Mouse (Mus musculus) CD4-positive, CD25-positive, alpha-beta regulatory T cell, adult 2 months (primary cell): Measurements from ENCODE around the gene Lrrc30.

ENCODE experiments used
- DNase-seq: peaks from one replicate; pipeline ENCODE4 v3.0.0-alpha.2; 2012; ENCODE audit warnings: low read depth, low spot score

Lrrc30 gene

GRCm38 (mm10) chr17:67632676-67633339 is at the start of gene Lrrc30:
Gene Lrrc30 (minus strand): TSS chr17:67632723.
- no peak for DNase-seq

- DNase-seq: no peak
These were observed 48.6 kb upstream of the Lrrc30 start for GRCm38 (mm10) chr17:67681084-67681483.

- no peak for DNase-seq
These were observed 46.1 kb upstream of the Lrrc30 start for GRCm38 (mm10) chr17:67678576-67678975.

DNA sequence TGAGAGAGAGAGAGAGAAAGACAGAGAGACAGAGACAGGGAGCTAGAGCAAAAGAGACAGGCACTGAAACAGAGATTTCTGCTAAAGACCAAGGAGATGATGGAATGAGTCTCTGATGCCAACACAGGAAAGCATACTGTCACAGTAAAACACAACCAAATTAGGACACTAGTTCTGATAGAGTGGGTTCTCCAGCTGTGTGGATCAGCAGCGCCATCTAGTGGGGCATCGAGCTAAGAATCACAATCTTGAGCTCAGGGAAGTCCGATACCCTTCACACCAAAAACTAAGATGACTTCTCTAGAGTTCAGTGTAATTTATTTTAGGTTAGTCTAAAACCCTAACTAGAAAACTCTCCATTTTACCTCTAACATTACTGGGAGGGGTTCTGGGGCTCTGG is 35.5 kb upstream of the Lrrc30 start:
- DNase-seq: peak; percentile 4

GRCm38 (mm10) chr17:67666981-67667380 is 34.5 kb upstream of the Lrrc30 start:
- no peak for DNase-seq

- DNase-seq: no peak
These were observed 31.8 kb upstream of the Lrrc30 start for GRCm38 (mm10) chr17:67664299-67664698.

DNA sequence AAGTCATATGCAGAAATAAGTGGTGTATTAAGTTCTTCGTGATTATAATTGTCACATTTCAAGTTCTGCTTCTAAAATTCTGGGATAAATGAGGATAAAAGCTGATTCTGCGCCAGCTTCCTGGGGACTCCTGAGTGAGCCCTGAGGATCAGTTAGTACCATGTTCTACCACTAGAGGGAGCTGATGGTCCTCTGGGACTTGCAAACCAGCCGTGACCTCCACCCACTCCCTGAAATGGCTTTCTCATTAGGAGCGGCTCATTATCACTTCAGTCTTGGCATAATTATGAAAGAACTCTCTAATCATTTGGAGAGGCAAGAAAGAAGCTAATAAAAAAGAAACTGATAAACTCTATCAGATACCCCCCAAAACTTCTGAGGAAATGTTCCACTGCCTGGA is 19.0 kb upstream of the Lrrc30 start:
- DNase-seq: peak; percentile 26

- no peak for DNase-seq
These were observed 9.1 kb upstream of the Lrrc30 start for GRCm38 (mm10) chr17:67641627-67642026.

- no peak for DNase-seq
These were observed 5.7 kb upstream of the Lrrc30 start for GRCm38 (mm10) chr17:67638119-67638810.

- no peak for DNase-seq
These were observed 4.4 kb upstream of the Lrrc30 start for GRCm38 (mm10) chr17:67636951-67637350.

GRCm38 (mm10) chr17:67636304-67636703 is 3.8 kb upstream of the Lrrc30 start:
- DNase-seq: no peak

DNA sequence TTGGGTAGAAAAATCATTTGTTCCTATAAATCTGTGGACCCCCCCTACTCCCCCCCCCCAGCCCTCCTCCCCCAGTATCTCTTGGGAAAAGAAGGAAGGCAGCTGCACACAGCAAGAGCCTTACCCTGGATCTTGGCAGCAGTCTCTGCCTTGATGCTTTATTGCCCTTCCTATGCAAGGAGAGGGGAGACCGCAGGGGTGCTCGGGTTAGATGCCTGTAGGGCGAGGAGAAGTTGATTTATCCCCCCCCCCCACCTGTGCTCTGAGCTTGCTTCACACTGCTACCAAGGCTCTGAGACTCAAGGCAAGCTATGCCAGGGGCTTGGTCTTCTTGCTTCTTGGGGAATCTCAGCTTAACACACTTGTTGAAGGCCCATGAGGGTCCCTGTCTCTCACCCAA is 2.8 kb downstream of the Lrrc30 start:
- no peak for DNase-seq

DNA sequence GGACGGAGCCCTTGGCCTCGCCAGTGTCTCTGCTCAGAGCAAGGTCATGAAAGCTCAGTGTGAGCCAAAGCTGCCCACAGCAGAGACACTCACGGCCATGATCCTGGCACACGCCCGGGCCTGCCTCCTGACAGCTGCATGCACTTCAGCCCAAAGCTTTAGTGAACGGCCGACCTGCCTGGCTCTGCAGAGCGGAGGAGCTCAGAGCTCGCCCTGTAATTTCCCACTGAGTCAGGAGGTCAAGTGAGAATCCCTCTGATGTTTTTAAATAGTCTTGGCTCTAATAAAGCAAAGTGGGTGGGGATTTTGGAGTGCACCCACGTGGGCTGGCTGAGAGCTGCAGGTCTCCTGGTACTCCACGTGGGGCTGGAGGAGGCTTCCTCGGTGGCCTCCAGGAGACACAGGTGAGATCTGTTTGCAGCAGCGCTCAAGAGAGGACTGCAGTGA is 3.3 kb downstream of the Lrrc30 start:
- no peak for DNase-seq

GRCm38 (mm10) chr17:67628475-67628874 is 4.0 kb downstream of the Lrrc30 start:
- DNase-seq: no peak

- DNase-seq: no peak
These were observed 7.1 kb downstream of the Lrrc30 start for GRCm38 (mm10) chr17:67625431-67625830.

GRCm38 (mm10) chr17:67619001-67619400 is 13.5 kb downstream of the Lrrc30 start:
- no peak for DNase-seq

DNA sequence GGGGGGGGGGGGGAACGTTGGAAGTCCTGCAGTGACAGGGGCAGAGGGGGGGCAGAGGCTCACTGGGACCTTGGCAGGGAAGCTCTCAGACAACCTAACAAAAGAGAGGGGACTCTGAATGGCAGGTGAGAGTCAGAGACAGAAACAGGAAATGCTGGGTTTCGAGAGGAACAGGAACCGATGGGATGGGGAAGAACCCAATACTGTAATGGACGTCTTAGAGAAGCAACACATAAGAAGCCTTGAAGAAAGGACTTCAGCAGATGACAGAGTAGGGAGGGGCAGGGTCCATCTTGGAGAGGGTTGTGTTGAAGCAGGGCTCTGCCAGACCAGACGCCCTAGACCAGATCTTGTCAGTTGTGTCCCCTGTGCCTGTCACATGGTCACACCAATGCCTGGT is 18.1 kb downstream of the Lrrc30 start:
- DNase-seq: no peak

DNA sequence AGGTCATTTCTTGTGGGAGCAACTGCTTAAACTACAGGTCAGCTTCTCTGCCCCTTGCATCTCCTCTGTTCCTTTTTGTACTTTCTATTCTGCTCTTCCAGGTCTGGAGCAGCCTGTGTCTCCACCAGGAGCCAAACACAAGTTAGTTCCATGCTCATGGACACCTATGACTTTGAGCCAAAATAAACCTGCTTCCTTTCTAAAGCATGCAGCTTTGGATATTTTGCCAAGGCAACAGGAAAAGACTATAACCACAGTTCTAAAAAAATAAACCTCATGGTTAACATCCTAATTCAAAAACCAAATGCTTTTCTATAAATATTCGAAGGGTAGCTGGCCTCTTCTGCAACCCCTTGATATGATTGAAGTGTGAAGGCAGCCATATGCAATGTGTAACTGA is 19.9 kb downstream of the Lrrc30 start:
- DNase-seq: no peak

DNA sequence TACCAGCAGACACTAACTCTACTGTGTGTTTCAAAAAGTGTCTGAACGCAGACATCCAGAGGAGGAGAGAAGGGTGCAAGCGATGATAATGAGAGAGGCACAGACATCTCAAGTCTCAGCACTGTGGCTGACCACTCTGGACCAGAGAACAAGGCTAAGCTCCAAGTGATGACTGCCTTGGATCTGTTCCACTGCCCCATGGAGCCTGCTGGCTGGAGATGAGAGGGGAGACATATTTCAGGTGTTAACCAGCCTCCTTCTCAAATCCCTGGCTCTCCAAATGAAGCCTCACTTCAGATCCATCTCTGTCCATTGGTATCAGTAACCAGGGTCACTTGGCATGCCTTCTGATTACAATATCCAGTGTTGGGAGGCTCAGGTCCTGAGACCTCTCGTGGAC is 20.4 kb downstream of the Lrrc30 start:
- DNase-seq: no peak

DNA sequence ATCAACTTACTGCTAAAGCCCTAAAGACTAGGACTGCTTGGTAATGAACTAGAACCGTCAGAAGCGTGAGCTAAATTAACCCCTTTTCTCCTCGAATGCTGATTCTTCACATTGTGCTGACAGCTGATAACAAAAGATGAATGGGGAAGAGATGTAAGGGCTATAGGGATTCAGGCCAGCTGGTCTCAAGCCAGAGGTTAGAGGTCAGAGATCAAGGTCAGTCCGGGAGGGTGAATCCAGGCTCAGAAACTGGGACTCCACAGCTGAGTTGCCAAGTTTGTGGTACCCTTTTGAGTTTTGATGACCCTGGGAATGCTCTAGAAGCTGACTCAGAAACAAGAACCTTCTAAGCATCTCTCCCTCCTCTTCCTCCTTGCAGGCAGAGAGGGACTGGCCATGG is 28.1 kb downstream of the Lrrc30 start:
- DNase-seq: no peak

- DNase-seq: no peak
These were observed 30.0 kb downstream of the Lrrc30 start for GRCm38 (mm10) chr17:67602556-67602955.

DNA sequence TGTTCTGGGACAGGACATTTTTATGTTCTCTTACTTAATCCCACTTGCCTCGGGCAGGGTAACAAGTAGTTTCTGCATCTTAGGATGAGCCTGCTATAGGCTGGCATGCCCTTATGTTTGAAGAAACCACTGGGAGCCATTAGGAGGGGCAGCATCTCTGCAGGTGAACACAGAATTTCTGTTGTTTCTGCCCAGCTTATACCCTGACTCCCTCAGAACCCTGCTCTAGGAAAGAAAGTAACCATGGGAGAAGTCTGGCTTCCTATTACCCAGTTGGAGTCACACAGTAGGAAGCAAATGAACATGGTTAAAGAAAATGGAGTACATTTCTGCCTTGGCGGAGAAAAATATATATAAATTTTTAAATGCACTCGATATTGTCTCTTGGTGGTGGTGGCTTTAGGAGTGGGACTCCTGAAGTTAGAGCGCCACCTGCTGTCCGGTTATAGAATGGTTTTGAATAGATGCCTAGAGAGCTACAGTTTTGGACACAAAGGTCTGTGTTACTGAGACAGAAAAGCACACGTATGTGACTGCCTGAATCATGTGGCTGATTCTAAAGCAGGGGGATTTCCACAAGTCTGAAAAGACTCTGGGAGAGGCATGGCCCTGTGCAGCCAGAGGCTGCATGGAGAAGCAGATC is 47.5 kb downstream of the Lrrc30 start:
- peak; percentile 39 for DNase-seq

GRCm38 (mm10) chr17:67584533-67584932 is 48.0 kb downstream of the Lrrc30 start:
- no peak for DNase-seq
